8 mouse cellular contexts compared by ENCODE assay signal in genomic region chr2:33179930-33180630, GRCm38 (mm10). TPM values are rescaled to one million over a fixed set of nuclear protein-coding genes. Genes with fewer than 3 reads are reported as not detected.
DNase-seq lines count a peak whose midpoint lies in the region; ATAC-seq and TF ChIP-seq lines count a peak whose summit lies in the region.

No protein-coding gene starts in this region.

- DNase-seq in heart, adult 2 months, result peak in 1 of 2 experiments; percentile 60
- DNase-seq in Muller cell, postnatal 12 days (ENCODE audit: inconsistent ontology term), result peak; percentile 76
- DNase-seq in heart, postnatal 0 days (ENCODE audit: low spot score), result no peak
- no peak for DNase-seq in thymus, postnatal 4 days
- no peak for DNase-seq in cerebellum, adult 18-20 months
- no peak for DNase-seq in T-cell, adult 2 months (ENCODE audit: low spot score)

- 55% methylated on average over 16 of the region's 16 CpGs for WGBS in heart, adult 2 months
- WGBS in heart, embryonic 12.5 days, result 72% methylated on average over 16 of the region's 16 CpGs
- 69% methylated on average over 16 of the region's 16 CpGs for WGBS in heart, postnatal 0 days
- WGBS in limb, embryonic 12.5 days, result 21% methylated on average over 16 of the region's 16 CpGs

- no peak overlapping the region for H3K4me2 ChIP-seq in heart, embryonic 12.5 days
- H3K4me2 ChIP-seq in heart, postnatal 0 days (ENCODE audit: low read depth, low read length), result no peak overlapping the region
- peak overlapping the region; percentile 15; the same call in 1 of the 2 replicates for H3K4me2 ChIP-seq in limb, embryonic 12.5 days

- H3K4me1 ChIP-seq in heart, adult 2 months (ENCODE audit: control insufficient read depth, insufficient read depth, low read length), result peaks cover 16% of the 10 kb centered on the region
- peaks cover 42% of the 10 kb centered on the region for H3K4me1 ChIP-seq in heart, embryonic 12.5 days (replicated peaks)
- peaks cover 27% of the 10 kb centered on the region for H3K4me1 ChIP-seq in heart, postnatal 0 days (ENCODE audit: control insufficient read depth, insufficient read depth)
- H3K4me1 ChIP-seq in limb, embryonic 12.5 days (replicated peaks), result peaks cover 42% of the 10 kb centered on the region

- no peaks in the 10 kb centered on the region for H3K79me2 ChIP-seq in heart, adult 2 months (replicated peaks; ENCODE audit: control insufficient read depth, insufficient read depth, low read length)

- TF ChIP-seq CTCF in heart, adult 2 months (IDR thresholded peaks at IDR 0.05), result no peak
- TF ChIP-seq CTCF in heart, postnatal 0 days (IDR thresholded peaks at IDR 0.05; ENCODE audit: low read depth), result no peak

- no peaks in the 10 kb centered on the region for H3K27me3 ChIP-seq in heart, adult 2 months (ENCODE audit: control insufficient read depth, insufficient read depth, low read length)
- no peaks in the 10 kb centered on the region for H3K27me3 ChIP-seq in heart, embryonic 12.5 days (replicated peaks)
- H3K27me3 ChIP-seq in heart, postnatal 0 days (ENCODE audit: control insufficient read depth, insufficient read depth, low read length), result no peaks in the 10 kb centered on the region
- no peaks in the 10 kb centered on the region for H3K27me3 ChIP-seq in limb, embryonic 12.5 days

- peak overlapping the region; percentile 30 for H3K27ac ChIP-seq in heart, adult 2 months
- no peak overlapping the region for H3K27ac ChIP-seq in heart, embryonic 12.5 days (ENCODE audit: poor library complexity, severe bottlenecking)
- 0 out of 2 replicates have a peak overlapping the region, but pooled peaks have one; percentile 39 for H3K27ac ChIP-seq in heart, postnatal 0 days (ENCODE audit: low read depth)
- H3K27ac ChIP-seq in limb, embryonic 12.5 days, result peak overlapping the region; percentile 96

- H3K9ac ChIP-seq in heart, adult 2 months (ENCODE audit: low read depth, low read length), result no peak overlapping the region
- H3K9ac ChIP-seq in heart, embryonic 12.5 days, result no peak overlapping the region; the same call in 1 of the 2 replicates
- no peak overlapping the region for H3K9ac ChIP-seq in heart, postnatal 0 days (replicated peaks; ENCODE audit: low read depth, low read length)
- no peak overlapping the region for H3K9ac ChIP-seq in limb, embryonic 12.5 days (replicated peaks)

- no peak overlapping the region for H3K4me3 ChIP-seq in heart, adult 2 months
- no peak overlapping the region for H3K4me3 ChIP-seq in heart, embryonic 12.5 days
- H3K4me3 ChIP-seq in heart, postnatal 0 days (ENCODE audit: low read depth, low read length), result no peak overlapping the region
- H3K4me3 ChIP-seq in limb, embryonic 12.5 days (replicated peaks), result no peak overlapping the region

- H3K36me3 ChIP-seq in heart, adult 2 months (ENCODE audit: control insufficient read depth, insufficient read depth, low read length), result no peaks in the 10 kb centered on the region
- H3K36me3 ChIP-seq in heart, embryonic 12.5 days, result no peaks in the 10 kb centered on the region
- H3K36me3 ChIP-seq in heart, postnatal 0 days (replicated peaks; ENCODE audit: control insufficient read depth, insufficient read depth, low read length), result no peaks in the 10 kb centered on the region
- no peaks in the 10 kb centered on the region for H3K36me3 ChIP-seq in limb, embryonic 12.5 days

- intact Hi-C loops in heart, adult 2 months (cut with DNase I), result no loop called here

- no peak for ATAC-seq in heart, embryonic 12.5 days (ENCODE audit: insufficient number of reproducible peaks, low FRiP score)
- no peak for ATAC-seq in heart, postnatal 0 days (ENCODE audit: insufficient read depth, low read depth)
- 0 out of 2 replicates have a peak, but pooled peaks have one; percentile 24 for ATAC-seq in limb, embryonic 12.5 days (ENCODE audit: insufficient number of reproducible peaks, insufficient read depth, low FRiP score, low TSS enrichment, low read depth)

- H3K9me3 ChIP-seq in heart, embryonic 12.5 days (replicated peaks), result no peaks in the 10 kb centered on the region
- no peaks in the 10 kb centered on the region for H3K9me3 ChIP-seq in heart, postnatal 0 days (replicated peaks; ENCODE audit: control insufficient read depth, low read length)
- H3K9me3 ChIP-seq in limb, embryonic 12.5 days, result no peaks in the 10 kb centered on the region

- TF ChIP-seq EP300 in heart, adult 2 months (IDR thresholded peaks at IDR 0.05; ENCODE audit: insufficient read depth, low read depth, low read length), result peak; percentile 41; the same call in 1 of the 2 replicates
- no peak for TF ChIP-seq EP300 in heart, postnatal 0 days (IDR thresholded peaks at IDR 0.05; ENCODE audit: low read depth)

- no peak for TF ChIP-seq POLR2A in heart, adult 2 months (IDR thresholded peaks at IDR 0.05; ENCODE audit: insufficient read depth, low read depth, low read length)

RNA-seq across cellular contexts. Expression of gene Angptl2, which starts 35.8 kb away (rescaled TPM):
- total RNA-seq in heart, adult 2 months (2021), result 10 to 100 TPM; 45.3 to 46.2 TPM
- polyA plus RNA-seq in heart, adult 2 months (2012; rRNA removed), result 91.4 and 128 TPM in 2 replicates
- 54.6 and 54.7 TPM in 2 replicates for polyA plus RNA-seq in heart, embryonic 12.5 days (2016; fragmentation: Nextera tagmentation; extraction: Ambion mirVana)
- total RNA-seq in heart, postnatal 0 days (2014; rRNA removed; ENCODE audit: low replicate concordance), result 124 and 149 TPM in 2 replicates
- polyA plus RNA-seq in heart, postnatal 0 days (2015; fragmentation: Nextera tagmentation; extraction: Ambion mirVana), result 58.0 and 66.5 TPM in 2 replicates
- polyA plus RNA-seq in limb, embryonic 12.5 days (2016; fragmentation: Nextera tagmentation; extraction: Ambion mirVana), result 54.7 and 65.0 TPM in 2 replicates

RNA-seq across cellular contexts. Expression of gene Garnl3, which starts 48.6 kb away (rescaled TPM):
- 1 to 10 TPM; 3.6 to 3.8 TPM for total RNA-seq in heart, adult 2 months (2021)
- 1.9 and 2.3 TPM in 2 replicates for polyA plus RNA-seq in heart, adult 2 months (2012; rRNA removed)
- 14.0 and 18.0 TPM in 2 replicates for polyA plus RNA-seq in heart, embryonic 12.5 days (2016; fragmentation: Nextera tagmentation; extraction: Ambion mirVana)
- total RNA-seq in heart, postnatal 0 days (2014; rRNA removed; ENCODE audit: low replicate concordance), result 4.0 and 6.3 TPM in 2 replicates
- 6.1 TPM in 2 replicates for polyA plus RNA-seq in heart, postnatal 0 days (2015; fragmentation: Nextera tagmentation; extraction: Ambion mirVana)
- 15.7 and 16.4 TPM in 2 replicates for polyA plus RNA-seq in limb, embryonic 12.5 days (2016; fragmentation: Nextera tagmentation; extraction: Ambion mirVana)
